Mouse (Mus musculus): ENCODE measurements around the gene Hnrnph1.

The Hnrnph1 gene

GRCm38 (mm10) chr11:50376911-50377891 is at the start of gene Hnrnph1:
TSS of gene Hnrnph1 (plus strand) at chr11:50376990.
- ChIA-PET POLR2A (interaction anchor here (0.5 to 8.9 kb wide), 205 partner anchors 8 to 1659 kb away, joined by 3 to 244 read pairs (median 5); partner anchors contain the start of genes Maml1 (in 4 of the 4), Rufy1 (in 4 of the 4), Canx (in 3 of the 4) and Mgat4b (in 3 of the 4)), CTCF (interaction anchor here (0.6 to 1.4 kb wide), 20 partner anchors 9 to 534 kb away, joined by 3 to 10 read pairs (median 4); partner anchors contain the start of gene Cby3 (in 1 of the 4))

GRCm38 (mm10) chr11:50328075-50328625 is 48.6 kb upstream of the Hnrnph1 start:
- ChIA-PET POLR2A (interaction anchor here in 3 of 4 experiments (0.7 to 7.2 kb wide), 13 partner anchors 12 to 291 kb away, joined by 3 to 144 read pairs (median 6); partner anchors contain the start of genes Hnrnph1 (in 2 of the 3), Maml1 (in 1 of the 3), Mgat4b (in 1 of the 3) and Mrnip (in 1 of the 3)), CTCF (interaction anchor here in 1 of 4 experiments (0.6 kb wide), 1 partner anchor 12 kb away, joined by 3 read pairs; no protein-coding TSS in a partner anchor)

- POLR2A ChIA-PET = interaction anchor here in 1 of 4 experiments (2.3 to 7.2 kb wide), 4 partner anchors 11 to 119 kb away, joined by 6 to 144 read pairs (median 28); partner anchors contain the start of genes Hnrnph1, Mgat4b and Sqstm1
- CTCF ChIA-PET = no interaction called here
Observed at GRCm38 (mm10) chr11:50329378-50329777, 47.4 kb upstream of the Hnrnph1 start.

- CTCF ChIA-PET = no interaction called here
- POLR2A ChIA-PET = interaction anchor here in 1 of 4 experiments (0.6 to 13.8 kb wide), 7 partner anchors 7 to 458 kb away, joined by 3 to 144 read pairs (median 3); partner anchors contain the start of genes Canx and Hnrnph1
Observed at GRCm38 (mm10) chr11:50333181-50333580, 43.6 kb upstream of the Hnrnph1 start.

- POLR2A ChIA-PET = interaction anchor here in 3 of 4 experiments (0.6 to 13.8 kb wide), 10 partner anchors 9 to 96 kb away, joined by 3 to 144 read pairs (median 6); partner anchors contain the start of genes Canx (in 2 of the 3), Hnrnph1 (in 1 of the 3) and Maml1 (in 1 of the 3)
- CTCF ChIA-PET = interaction anchor here in 1 of 4 experiments (1.4 kb wide), 1 partner anchor 18 kb away, joined by 3 read pairs; no protein-coding TSS in a partner anchor
Observed at GRCm38 (mm10) chr11:50336126-50336525, 40.7 kb upstream of the Hnrnph1 start.

- POLR2A ChIA-PET = interaction anchor here in 3 of 4 experiments (0.5 to 13.8 kb wide), 7 partner anchors 8 to 40 kb away, joined by 7 to 144 read pairs (median 17); partner anchors contain the start of genes Canx (in 2 of the 3) and Hnrnph1 (in 1 of the 3)
- CTCF ChIA-PET = no interaction called here
Observed at GRCm38 (mm10) chr11:50336891-50337290, 39.9 kb upstream of the Hnrnph1 start.

- ChIA-PET POLR2A (interaction anchor here in 3 of 4 experiments (0.8 to 13.8 kb wide), 27 partner anchors 9 to 237 kb away, joined by 3 to 144 read pairs (median 5); partner anchors contain the start of genes Canx (in 3 of the 3), Hnrnph1 (in 2 of the 3) and Cby3 (in 1 of the 3)), CTCF (interaction anchor here in 2 of 4 experiments (0.8 to 1.0 kb wide), 2 partner anchors 9 to 26 kb away, joined by 3 to 4 read pairs; partner anchors contain the start of gene Cby3 (in 1 of the 2))
Observed at GRCm38 (mm10) chr11:50345486-50345885, 31.3 kb upstream of the Hnrnph1 start.

GRCm38 (mm10) chr11:50346256-50347032 is 30.3 kb upstream of the Hnrnph1 start:
- CTCF ChIA-PET = interaction anchor here in 3 of 4 experiments (0.6 to 1.0 kb wide), 7 partner anchors 8 to 413 kb away, joined by 3 to 4 read pairs (median 3); partner anchors contain the start of gene Cby3 (in 1 of the 3)
- POLR2A ChIA-PET = interaction anchor here (0.8 to 13.8 kb wide), 29 partner anchors 9 to 237 kb away, joined by 3 to 144 read pairs (median 4); partner anchors contain the start of genes Canx (in 4 of the 4), Hnrnph1 (in 2 of the 4), Cby3 (in 1 of the 4) and Mgat4b (in 1 of the 4)

- ChIA-PET POLR2A (interaction anchor here in 2 of 4 experiments (1.0 to 3.1 kb wide), 3 partner anchors 25 to 26 kb away, joined by 3 to 13 read pairs (median 4); partner anchors contain the start of genes Canx (in 1 of the 2) and Hnrnph1 (in 1 of the 2)), CTCF (no interaction called here)
Observed at GRCm38 (mm10) chr11:50352177-50352576, 24.6 kb upstream of the Hnrnph1 start.

- CTCF ChIA-PET = interaction anchor here (0.6 to 2.5 kb wide), 18 partner anchors 8 to 368 kb away, joined by 3 to 11 read pairs (median 4); partner anchors contain the start of genes Mgat4b (in 1 of the 4) and Sqstm1 (in 1 of the 4)
Observed at GRCm38 (mm10) chr11:50354162-50354561, 22.6 kb upstream of the Hnrnph1 start, which contains the start of gene Cby3. TSS of gene Cby3 (plus strand) at chr11:50354462.

GRCm38 (mm10) chr11:50354851-50355250 is 21.9 kb upstream of the Hnrnph1 start:
- CTCF ChIA-PET = interaction anchor here in 3 of 4 experiments (0.6 to 2.5 kb wide), 9 partner anchors 9 to 368 kb away, joined by 3 to 11 read pairs (median 4); no protein-coding TSS in a partner anchor

More at GRCm38 (mm10) chr11:50354162-50354561, 22.6 kb upstream of the Hnrnph1 start, which contains the start of gene Cby3:
- POLR2A ChIA-PET = interaction anchor here in 2 of 4 experiments (0.6 to 3.2 kb wide), 11 partner anchors 8 to 78 kb away, joined by 3 to 13 read pairs (median 4); partner anchors contain the start of genes Hnrnph1 (in 2 of the 2), Canx (in 1 of the 2) and Maml1 (in 1 of the 2)

GRCm38 (mm10) chr11:50355395-50355794 is 21.4 kb upstream of the Hnrnph1 start:
- ChIA-PET POLR2A (interaction anchor here in 2 of 4 experiments (0.7 to 3.2 kb wide), 7 partner anchors 9 to 32 kb away, joined by 3 to 11 read pairs (median 4); partner anchors contain the start of gene Hnrnph1 (in 2 of the 2)), CTCF (interaction anchor here in 2 of 4 experiments (1.3 to 2.5 kb wide), 2 partner anchors 9 to 242 kb away, joined by 4 to 11 read pairs; no protein-coding TSS in a partner anchor)

More at GRCm38 (mm10) chr11:50354851-50355250, 21.9 kb upstream of the Hnrnph1 start:
- POLR2A ChIA-PET = interaction anchor here in 2 of 4 experiments (0.6 to 3.2 kb wide), 10 partner anchors 9 to 78 kb away, joined by 3 to 11 read pairs (median 3); partner anchors contain the start of gene Hnrnph1 (in 2 of the 2)

- CTCF ChIA-PET = interaction anchor here in 3 of 4 experiments (0.6 to 1.9 kb wide), 10 partner anchors 10 to 410 kb away, joined by 3 to 10 read pairs (median 4); partner anchors contain the start of genes Hnrnph1 (in 1 of the 3) and Tbc1d9b (in 1 of the 3)
- POLR2A ChIA-PET = interaction anchor here (0.5 to 7.1 kb wide), 62 partner anchors 10 to 1228 kb away, joined by 3 to 71 read pairs (median 3); partner anchors contain the start of genes Hnrnph1 (in 3 of the 4), Canx (in 2 of the 4), Maml1 (in 2 of the 4) and Sqstm1 (in 2 of the 4)
Observed at GRCm38 (mm10) chr11:50358950-50359861, 17.6 kb upstream of the Hnrnph1 start.

- ChIA-PET POLR2A (interaction anchor here in 3 of 4 experiments (0.9 to 7.1 kb wide), 13 partner anchors 8 to 577 kb away, joined by 3 to 71 read pairs (median 13); partner anchors contain the start of genes Hnrnph1 (in 2 of the 3), Canx (in 1 of the 3), Mgat4b (in 1 of the 3) and Sqstm1 (in 1 of the 3)), CTCF (interaction anchor here (0.6 to 1.9 kb wide), 4 partner anchors 9 to 17 kb away, joined by 3 to 8 read pairs (median 4); no protein-coding TSS in a partner anchor)
Observed at GRCm38 (mm10) chr11:50361282-50361681, 15.5 kb upstream of the Hnrnph1 start.
